Mouse (Mus musculus) MEL (cell line): Measurements from ENCODE around the gene Fut8. TPM values are rescaled to one million over a fixed set of nuclear protein-coding genes. Genes with fewer than 3 reads are reported as not detected.
A peak's percentile ranks its signal among the peaks of the same experiment; 100 is the strongest.

Experiments used
- DNase-seq: peaks from one replicate; pipeline ENCODE4 v3.0.0; 2011; ENCODE audit warnings: low read depth, low spot score
- H3K27ac ChIP-seq: 2 replicates; pipeline ENCODE4 v1.5.1; 2012; ENCODE audit warnings: low read depth, mild to moderate bottlenecking, control low read depth, low read length, moderate library complexity; ENCODE audit not compliant: control insufficient read depth
- H3K27me3 ChIP-seq, 2 experiments: fragments of 150-350 bp in 1 of 2; sonication (generic) in 1 of 2; 2 replicates each; pipeline ENCODE4 v1.6.1; 2012; ENCODE audit warnings: low read length in 2 of 2, mild to moderate bottlenecking in 2 of 2, improper control_type of control experiment in 1 of 2, moderate library complexity in 1 of 2; ENCODE audit not compliant: insufficient read depth in 2 of 2, control insufficient read depth in 1 of 2
- H3K36me3 ChIP-seq, 2 experiments: 2 replicates each; pipeline ENCODE4 v1.6.1; 2012 to 2014; ENCODE audit warnings: low read length in 2 of 2, improper control_type of control experiment in 1 of 2, inconsistent platforms in 1 of 2, mild to moderate bottlenecking in 1 of 2; ENCODE audit not compliant: insufficient read depth in 2 of 2, control insufficient read depth in 1 of 2
- H3K4me1 ChIP-seq, 2 experiments: fragments of 150-350 bp in 1 of 2; sonication (generic) in 1 of 2; 2 replicates each; pipeline ENCODE4 v1.6.1; 2012; ENCODE audit warnings: low read length in 2 of 2, improper control_type of control experiment in 1 of 2, mild to moderate bottlenecking in 1 of 2; ENCODE audit not compliant: insufficient read depth in 2 of 2, control insufficient read depth in 1 of 2
- H3K4me3 ChIP-seq, 2 experiments: fragments of 150-350 bp in 1 of 2; sonication (generic) in 1 of 2; 2 replicates each; pipeline ENCODE4 v1.5.1; 2012; ENCODE audit warnings: low read depth in 2 of 2, low read length in 2 of 2, mild to moderate bottlenecking in 2 of 2, moderate library complexity in 2 of 2, control low read depth in 1 of 2, improper control_type of control experiment in 1 of 2; ENCODE audit not compliant: control insufficient read depth in 1 of 2, insufficient read depth in 1 of 2
- H3K79me2 ChIP-seq: 2 replicates; pipeline ENCODE4 v1.6.1; 2012; ENCODE audit warnings: mild to moderate bottlenecking, low read length, moderate library complexity; ENCODE audit not compliant: control insufficient read depth, poor library complexity, insufficient read depth
- H3K9ac ChIP-seq: 2 replicates; pipeline ENCODE4 v1.6.1; 2012; ENCODE audit warnings: low read depth, mild to moderate bottlenecking, control low read depth, low read length, moderate library complexity; ENCODE audit not compliant: control insufficient read depth, poor library complexity, severe bottlenecking
- H3K9me3 ChIP-seq: fragments of 150-350 bp; sonication (generic); replicated peaks from 2 replicates; pipeline ENCODE4 v1.6.1; 2012; ENCODE audit warnings: mild to moderate bottlenecking, low read length, improper control_type of control experiment, moderate library complexity; ENCODE audit not compliant: insufficient read depth
- CHD1 ChIP-seq: IDR thresholded peaks from 2 replicates; pipeline ENCODE4 v1.6.1; 2012; ENCODE audit warnings: low read depth, mild to moderate bottlenecking, inconsistent platforms, low read length, improper control_type of control experiment
- CHD2 ChIP-seq: IDR thresholded peaks from 2 replicates; pipeline ENCODE4 v1.6.1; 2011; ENCODE audit warnings: low read length, improper control_type of control experiment
- CTCF ChIP-seq, 3 experiments: IDR thresholded peaks in 2 of 3; conservative IDR thresholded peaks in 1 of 3; 2 replicates each; pipeline ENCODE4 v1.5.1; 2011 to 2012; ENCODE audit warnings: low read length in 3 of 3, low read depth in 2 of 3, mild to moderate bottlenecking in 2 of 3, improper control_type of control experiment in 1 of 3, inconsistent platforms in 1 of 3, mixed read lengths in 1 of 3, moderate library complexity in 1 of 3; ENCODE audit not compliant: control insufficient read depth in 1 of 3, insufficient read depth in 1 of 3, poor library complexity in 1 of 3, severe bottlenecking in 1 of 3
- E2F4 ChIP-seq: IDR thresholded peaks from 2 replicates; pipeline ENCODE4 v1.6.1; 2011; ENCODE audit warnings: low read depth, low read length, improper control_type of control experiment, borderline replicate concordance
- EP300 ChIP-seq, 2 experiments: IDR thresholded peaks; 2 replicates each; pipeline ENCODE4 v1.6.1; 2011; ENCODE audit warnings: improper control_type of control experiment in 2 of 2, low read length in 2 of 2, low read depth in 1 of 2, mild to moderate bottlenecking in 1 of 2
- GATA1 ChIP-seq: IDR thresholded peaks from 2 replicates; pipeline ENCODE4 v1.6.1; 2011; ENCODE audit warnings: low read depth, low read length, improper control_type of control experiment
- JUND ChIP-seq: IDR thresholded peaks from 2 replicates; pipeline ENCODE4 v1.6.1; 2011; ENCODE audit warnings: low read depth, mild to moderate bottlenecking, improper control_type of control experiment, low read length
- KAT2A ChIP-seq: conservative IDR thresholded peaks from 2 replicates; pipeline ENCODE4 v1.6.1; 2012; ENCODE audit warnings: low read depth, low read length, improper control_type of control experiment, inconsistent platforms
- MAZ ChIP-seq: IDR thresholded peaks from 2 replicates; pipeline ENCODE4 v1.6.1; 2012; ENCODE audit warnings: low read depth, mild to moderate bottlenecking, inconsistent platforms, low read length, improper control_type of control experiment
- MEF2A ChIP-seq: IDR thresholded peaks from 2 replicates; pipeline ENCODE4 v1.6.1; 2014; ENCODE audit warnings: low read depth, mild to moderate bottlenecking, inconsistent platforms, low read length, improper control_type of control experiment; ENCODE audit not compliant: poor library complexity, insufficient replicate concordance, severe bottlenecking; ENCODE audit errors: extremely low read depth
- MYB ChIP-seq: IDR thresholded peaks from 2 replicates; pipeline ENCODE4 v1.6.1; 2011; ENCODE audit warnings: mild to moderate bottlenecking, low read depth, low read length, improper control_type of control experiment
- MYC ChIP-seq: IDR thresholded peaks from 2 replicates; pipeline ENCODE4 v1.6.1; 2011; ENCODE audit warnings: low read depth, mild to moderate bottlenecking, low read length, improper control_type of control experiment, moderate library complexity
- NELFE ChIP-seq: IDR thresholded peaks from 2 replicates; pipeline ENCODE4 v1.6.1; 2011; ENCODE audit warnings: low read depth, low read length, improper control_type of control experiment
- POLR2AphosphoS2 ChIP-seq: IDR thresholded peaks from 2 replicates; pipeline ENCODE4 v1.6.1; 2011; ENCODE audit warnings: low read length, improper control_type of control experiment
- TAL1 ChIP-seq: IDR thresholded peaks from 2 replicates; pipeline ENCODE4 v1.6.1; 2012; ENCODE audit warnings: mild to moderate bottlenecking, inconsistent platforms, low read length, moderate library complexity, mixed read lengths
- TBP ChIP-seq: IDR thresholded peaks from 2 replicates; pipeline ENCODE4 v1.8.0; 2011; ENCODE audit warnings: low read depth, low read length, improper control_type of control experiment
- TCF12 ChIP-seq: IDR thresholded peaks from 2 replicates; pipeline ENCODE4 v1.6.1; 2014; ENCODE audit warnings: low read depth, mild to moderate bottlenecking, inconsistent platforms, low read length, improper control_type of control experiment, moderate library complexity
- USF1 ChIP-seq: IDR thresholded peaks from 2 replicates; pipeline ENCODE4 v1.6.1; 2014; ENCODE audit warnings: low read depth, mild to moderate bottlenecking, inconsistent platforms, low read length, improper control_type of control experiment, moderate library complexity
- USF2 ChIP-seq, 2 experiments: IDR thresholded peaks; 2 replicates each; pipeline ENCODE4 v1.6.1; 2011 to 2012; ENCODE audit warnings: improper control_type of control experiment in 2 of 2, low read length in 2 of 2, borderline replicate concordance in 1 of 2, inconsistent platforms in 1 of 2, low read depth in 1 of 2, mild to moderate bottlenecking in 1 of 2; ENCODE audit not compliant: insufficient read depth in 1 of 2
- ZC3H11A ChIP-seq: IDR thresholded peaks from 2 replicates; pipeline ENCODE4 v1.6.1; 2012; ENCODE audit warnings: low read depth, mild to moderate bottlenecking, inconsistent platforms, low read length, improper control_type of control experiment
- ZMIZ1 ChIP-seq: IDR thresholded peaks from 2 replicates; pipeline ENCODE4 v1.6.1; 2012; ENCODE audit warnings: low read depth, mild to moderate bottlenecking, inconsistent platforms, low read length, improper control_type of control experiment, moderate library complexity
- ZNF384 ChIP-seq: IDR thresholded peaks from 2 replicates; pipeline ENCODE4 v1.6.1; 2012; ENCODE audit warnings: low read depth, mild to moderate bottlenecking, inconsistent platforms, low read length, improper control_type of control experiment
- polyA plus RNA-seq, 2 experiments: library from polyadenylated mRNA; stranded (reverse) in 1 of 2; unstranded in 1 of 2; fragments of >175 nt in 1 of 2; fragments of >200 nt in 1 of 2; gene quantifications; 2 replicates each; pipeline versions ENCODE4 v1.2.1 to v1.2.4; 2012; ENCODE audit warnings: low replicate concordance in 2 of 2, low read depth in 1 of 2; ENCODE audit not compliant: insufficient read length in 2 of 2, insufficient read depth in 1 of 2, missing spikeins in 1 of 2
- total RNA-seq: library from RNA; depleted of rRNA; stranded (reverse); fragments of 300-350 nt; gene quantifications from 2 replicates; pipeline ENCODE4 v1.2.3, GENCODE M21; 2012

The Fut8 gene
- total and polyA plus RNA-seq, 3 experiments, result 61.3 to 90.0 (median 73.7) TPM

- TF ChIP-seq ZNF384 (no peak), POLR2AphosphoS2 (peak; percentile 13; the same call in 1 of the 2 replicates), MYB (no peak), CTCF (IDR thresholded peaks at IDR 0.05 in 2 of 3, conservative IDR thresholded peaks at IDR 0.05 in 1 of 3; ENCODE audit: control insufficient read depth in 1 of 3, insufficient read depth in 1 of 3, low read depth in 2 of 3, low read length in 3 of 3, poor library complexity in 1 of 3, severe bottlenecking in 1 of 3) (no peak), EP300 (IDR thresholded peaks at IDR 0.05; ENCODE audit: low read depth in 1 of 2, low read length in 2 of 2) (peak; percentile 38 to 47; a peak in 3 of 4 replicates), TBP (peak; percentile 60; the same call in 1 of the 2 replicates), ZMIZ1 (0 out of 2 replicates have a peak, but pooled peaks have one; percentile 28), MYC (no peak; the same call in 1 of the 2 replicates), USF2 (IDR thresholded peaks at IDR 0.05; ENCODE audit: borderline replicate concordance in 1 of 2, insufficient read depth in 1 of 2, low read depth in 1 of 2, low read length in 2 of 2) (no peak), CHD2 (no peak), KAT2A (no peak; the same call in 1 of the 2 replicates), NELFE (peak; percentile 9; the same call in 1 of the 2 replicates), TAL1 (no peak), MAZ (no peak), MEF2A (no peak), GATA1 (no peak), E2F4 (no peak), TCF12 (0 out of 2 replicates have a peak, but pooled peaks have one; percentile 32), CHD1 (no peak; the same call in 1 of the 2 replicates), ZC3H11A (no peak), USF1 (no peak), JUND (no peak)
- Histone ChIP-seq H3K27me3 (no peaks in the 10 kb centered on the region), H3K9ac (peak overlapping the region; percentile 66), H3K4me1 (peaks cover 42 to 57% of the 10 kb centered on the region in 2 experiments), H3K36me3 (peaks cover 0 to 61% of the 10 kb centered on the region in 2 experiments; a peak in 2 of 4 replicates), H3K27ac (peak overlapping the region; percentile 95), H3K9me3 (no peaks in the 10 kb centered on the region), H3K79me2 (peaks cover 16% of the 10 kb centered on the region), H3K4me3 (peak overlapping the region; percentile 33 to 53)
- DNase-seq, result peak; percentile 80
Observed at GRCm38 (mm10) chr12:77208056-77208455, 29.9 kb upstream of the Fut8 start.
